Mouse (Mus musculus): Measurements from ENCODE around the gene Kif3a.

DNA sequence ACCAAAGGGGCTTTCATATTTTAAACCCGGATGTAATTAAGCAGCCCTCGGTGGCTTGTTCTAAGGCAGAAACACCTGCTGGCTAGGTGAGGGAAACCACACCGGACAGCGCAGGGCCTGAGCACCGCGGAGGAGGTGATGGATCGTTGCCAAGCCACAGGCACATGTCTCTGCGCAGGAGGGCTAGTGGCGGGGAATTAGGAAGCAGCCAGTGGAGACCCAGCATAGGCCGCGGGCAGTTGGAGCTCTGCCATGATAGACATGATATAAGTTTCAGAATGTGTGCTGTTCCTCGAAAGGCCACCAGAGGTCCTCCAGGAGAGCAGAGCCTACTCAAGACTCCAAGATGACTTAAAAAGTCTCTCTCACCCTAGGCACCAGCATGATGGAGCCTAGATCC is 15.4 kb upstream of the Kif3a start:
- TF ChIP-seq CTCF (IDR thresholded peaks at IDR 0.05; ENCODE audit: borderline replicate concordance, control insufficient read depth, extremely low read depth, insufficient read depth, low read length, poor library complexity) (no peak), POLR2A (IDR thresholded peaks at IDR 0.05; ENCODE audit: control insufficient read depth, extremely low read depth, insufficient read depth, low read length, poor library complexity) (no peak)
